Mouse (Mus musculus) neural tube, embryonic 11.5 days (tissue): ENCODE data around the gene Hps6. TPM values are rescaled to one million over a fixed set of nuclear protein-coding genes. Genes with fewer than 3 reads are reported as not detected.

ENCODE experiments used
- ATAC-seq: fragments of 200-750 bp; cut with Nextera tagmentation; 2 replicates; pipeline ENCODE4 v1.8.0; 2017; ENCODE audit warnings: moderate number of reproducible peaks, mild to moderate bottlenecking, moderate TSS enrichment, moderate library complexity; ENCODE audit not compliant: insufficient read depth, low FRiP score, low TSS enrichment
- DNase-seq: peaks from one replicate; pipeline ENCODE4 v3.0.0-alpha.2; 2015; ENCODE audit warnings: low spot score
- H3K27ac ChIP-seq: fragments of 300-500 bp; sonication (generic); 2 replicates; pipeline ENCODE4 v1.5.1; 2014; ENCODE audit warnings: low read depth, mild to moderate bottlenecking, low read length
- H3K27me3 ChIP-seq: fragments of 300-500 bp; sonication (generic); 2 replicates; pipeline ENCODE4 v1.6.1; 2014; ENCODE audit warnings: mild to moderate bottlenecking, low read length, mixed read lengths; ENCODE audit not compliant: control insufficient read depth, insufficient read depth
- H3K36me3 ChIP-seq: fragments of 300-500 bp; sonication (generic); 2 replicates; pipeline ENCODE4 v1.6.1; 2014; ENCODE audit warnings: mild to moderate bottlenecking, low read length, moderate library complexity, mixed read lengths; ENCODE audit not compliant: control insufficient read depth, insufficient read depth
- H3K4me1 ChIP-seq: fragments of 300-500 bp; sonication (generic); 2 replicates; pipeline ENCODE4 v1.6.1; 2014; ENCODE audit warnings: low read length, mixed read lengths; ENCODE audit not compliant: control insufficient read depth, insufficient read depth
- H3K4me2 ChIP-seq: fragments of 300-500 bp; sonication (generic); 2 replicates; pipeline ENCODE4 v1.6.1; 2014; ENCODE audit warnings: low read depth, mild to moderate bottlenecking, moderate library complexity
- H3K4me3 ChIP-seq: fragments of 300-500 bp; sonication (generic); 2 replicates; pipeline ENCODE4 v1.5.1; 2014; ENCODE audit warnings: low read depth, low read length
- H3K9ac ChIP-seq: fragments of 300-500 bp; sonication (generic); 2 replicates; pipeline ENCODE4 v1.6.1; 2014; ENCODE audit warnings: mild to moderate bottlenecking, low read length
- H3K9me3 ChIP-seq: fragments of 300-500 bp; sonication (generic); 2 replicates; pipeline ENCODE4 v1.6.1; 2016; ENCODE audit warnings: low read length; ENCODE audit not compliant: control insufficient read depth
- WGBS: fragments of 180-500 bp; shearing (Covaris S2); extraction: QIAGEN DNeasy Blood & Tissue Kit; methylation state at CpG from one replicate; pipeline ENCODE4 v1.1.7; 2014; 5-methylcytosine and 5-hydroxymethylcytosine counted together
- polyA plus RNA-seq: library from polyadenylated mRNA; unstranded; fragments of >200 nt; fragmentation: Nextera tagmentation; extraction: Ambion mirVana; gene quantifications from 2 replicates; pipeline ENCODE4 v1.2.1, GENCODE M21; 2014

Gene Hps6
- polyA plus RNA-seq, 1 experiment from 2014 or later: 2.6 TPM

GRCm38 (mm10) chr19:46047426-46047825, 44.1 kb downstream of the Hps6 start:
- H3K4me2 ChIP-seq: no peak overlapping the region
- H3K36me3 ChIP-seq: no peaks in the 10 kb centered on the region
- no peak overlapping the region for H3K4me3 ChIP-seq
- H3K27me3 ChIP-seq: no peaks in the 10 kb centered on the region
- H3K27ac ChIP-seq: no peak overlapping the region
- ATAC-seq: no peak
- DNase-seq: no peak
- peaks cover 21% of the 10 kb centered on the region for H3K4me1 ChIP-seq
- H3K9me3 ChIP-seq: no peaks in the 10 kb centered on the region
- H3K9ac ChIP-seq: no peak overlapping the region
- 77% methylated on average over 2 of the region's 2 CpGs for WGBS

DNA sequence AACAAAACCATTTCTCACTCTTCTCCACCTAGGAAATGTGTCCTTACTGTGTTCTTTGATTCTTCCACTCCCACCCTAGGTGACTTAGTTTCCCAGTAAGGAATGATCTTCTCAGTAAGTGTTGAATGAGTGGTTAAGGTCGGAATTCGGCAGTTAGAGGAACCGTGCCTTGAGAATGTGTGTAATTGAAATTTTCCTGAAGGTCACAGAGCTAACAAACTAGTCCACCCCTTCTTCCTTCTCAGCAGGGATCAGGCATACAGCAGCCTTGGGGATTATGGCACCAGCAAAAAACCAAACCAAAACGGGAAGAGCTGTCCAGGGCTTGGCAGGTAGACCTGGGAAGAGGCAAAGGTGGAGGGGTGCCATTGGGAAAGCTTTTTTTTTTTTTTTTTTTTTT, 45.8 kb downstream of the Hps6 start:
- WGBS: 70% methylated on average over 4 of the region's 4 CpGs
- H3K9ac ChIP-seq: no peak overlapping the region
- no peaks in the 10 kb centered on the region for H3K27me3 ChIP-seq
- H3K9me3 ChIP-seq: no peaks in the 10 kb centered on the region
- no peak for ATAC-seq
- no peak overlapping the region for H3K27ac ChIP-seq
- H3K4me3 ChIP-seq: no peak overlapping the region
- H3K4me2 ChIP-seq: no peak overlapping the region
- H3K36me3 ChIP-seq: no peaks in the 10 kb centered on the region
- DNase-seq: no peak
- H3K4me1 ChIP-seq: peaks cover 5% of the 10 kb centered on the region; the same call in 1 of the 2 replicates

- Histone ChIP-seq H3K9me3 (no peaks in the 10 kb centered on the region), H3K4me1 (peaks cover 4% of the 10 kb centered on the region; the same call in 1 of the 2 replicates), H3K9ac (no peak overlapping the region), H3K36me3 (no peaks in the 10 kb centered on the region), H3K27me3 (no peaks in the 10 kb centered on the region), H3K4me2 (no peak overlapping the region), H3K4me3 (no peak overlapping the region), H3K27ac (no peak overlapping the region)
- WGBS: 87% methylated on average over 2 of the region's 2 CpGs
- ATAC-seq: no peak
- no peak for DNase-seq
Observed at GRCm38 (mm10) chr19:46050462-46050861, 47.2 kb downstream of the Hps6 start.

Other genes with a start within 250 kb of the Hps6 start
- 65.8 and 69.7 TPM in 2 replicates for gene Mgea5, start 219.7 kb upstream of the Hps6 start, polyA plus RNA-seq
- gene Kcnip2, start 187.4 kb upstream of the Hps6 start, polyA plus RNA-seq: 2.3 and 4.4 TPM in 2 replicates
- gene Armh3, start 5.0 kb upstream of the Hps6 start, polyA plus RNA-seq: 16.7 and 17.9 TPM in 2 replicates
- gene Pprc1, start 41.4 kb downstream of the Hps6 start, polyA plus RNA-seq: 42.2 and 46.1 TPM in 2 replicates
- gene Ldb1, start 41.7 kb downstream of the Hps6 start, polyA plus RNA-seq: 93.0 and 97.9 TPM in 2 replicates
- 103 and 112 TPM in 2 replicates for gene Nolc1, start 72.4 kb downstream of the Hps6 start, polyA plus RNA-seq
- gene Elovl3, start 128.4 kb downstream of the Hps6 start, polyA plus RNA-seq: 0.20 TPM in 2 replicates
- 2.2 and 4.5 TPM in 2 replicates for gene Pitx3, start 144.8 kb downstream of the Hps6 start, polyA plus RNA-seq
- gene Gbf1, start 149.0 kb downstream of the Hps6 start, polyA plus RNA-seq: 43.3 and 52.0 TPM in 2 replicates